Mouse (Mus musculus): ENCODE data around the gene Polr3e.

The Polr3e gene

GRCm38 (mm10) chr7:120980041-120980440 lies 62.5 kb downstream of the Polr3e start:
- DNase-seq (ENCODE audit: low spot score) = no peak

- no peak for DNase-seq (ENCODE audit: low spot score)
These were observed 63.7 kb downstream of the Polr3e start for GRCm38 (mm10) chr7:120980931-120981924.

GRCm38 (mm10) chr7:120982200-120982841 lies 64.8 kb downstream of the Polr3e start, which contains the start of the genes Cdr2 and Mfsd13b:
Gene Cdr2 (minus strand): TSS chr7:120982312.
Gene Mfsd13b (plus strand): TSS chr7:120982509.
- DNase-seq (ENCODE audit: low spot score) = peak; percentile 97

- no peak for DNase-seq (ENCODE audit: low spot score)
These were observed 65.4 kb downstream of the Polr3e start for GRCm38 (mm10) chr7:120982968-120983367.

GRCm38 (mm10) chr7:120991191-120991590 lies 73.6 kb downstream of the Polr3e start:
- DNase-seq (ENCODE audit: low spot score) = peak; percentile 28

Measured in layer of hippocampus, adult 11-12 months (tissue).